Mouse (Mus musculus) left cerebral cortex, postnatal 25 days (tissue): ENCODE results near the gene Olfr1090. TPM values are rescaled to one million over a fixed set of nuclear protein-coding genes. Genes with fewer than 3 reads are reported as not detected.

Experiments
- DNase-seq, 2 experiments: peaks; one replicate each; pipeline ENCODE4 v3.0.0; 2022; ENCODE audit warnings: low spot score in 2 of 2, mixed read lengths in 1 of 2
- intact Hi-C: fragments of 180-260 bp; cut with DNase I; formaldehyde crosslinking; loops from one replicate; pipeline ENCODE4 v1.15.1; 2025
- total RNA-seq, 2 experiments: library from RNA; stranded (reverse); gene quantifications; 2 replicates each; pipeline ENCODE4 v1.2.3; 2021

Olfr1090 gene
- total RNA-seq: not detected

DNA sequence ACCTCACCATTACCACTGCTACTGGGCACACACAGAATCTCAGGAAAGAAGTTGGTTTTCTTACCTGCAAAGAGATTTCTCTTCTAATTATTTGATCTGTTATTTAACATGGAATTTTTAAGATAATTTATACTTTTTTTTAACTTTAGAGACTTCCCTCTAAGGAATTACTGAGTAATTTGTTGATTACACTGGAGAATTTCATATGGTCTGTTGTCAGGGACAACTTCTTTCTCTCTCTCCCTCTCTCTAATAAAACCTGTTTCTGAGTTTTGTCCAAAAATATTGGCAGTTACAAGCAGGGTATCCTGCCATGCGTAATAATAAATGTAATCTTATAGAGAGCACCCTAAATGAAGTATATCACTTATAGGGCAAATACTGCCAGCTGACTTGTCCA is at the start of gene Olfr1090:
Olfr1090 (minus strand) TSS at position 101 of the 400 bp plus-strand sequence.
- DNase-seq: no peak
- intact Hi-C loops: no loop called here

DNA sequence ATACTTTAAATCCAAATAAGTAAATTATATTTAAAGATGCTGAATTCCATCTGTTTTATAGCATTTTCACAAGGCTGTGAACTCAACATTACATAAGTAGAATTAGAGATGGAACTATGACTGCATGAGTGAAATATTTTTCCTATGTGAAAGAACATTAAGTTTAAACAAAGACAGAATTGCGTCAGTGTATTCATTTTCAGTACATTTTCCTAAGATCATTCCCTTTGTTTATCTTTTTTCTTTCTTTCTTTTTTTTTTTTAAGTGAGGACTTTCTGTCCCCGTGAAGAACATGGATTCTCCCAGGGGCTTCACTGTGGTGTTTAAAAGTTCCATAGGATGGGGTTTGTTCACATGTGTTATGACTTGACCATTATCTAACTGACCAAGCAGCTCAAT is 23.4 kb upstream of the Olfr1090 start, which contains the start of gene Olfr1093:
Olfr1093 (plus strand) TSS at position 301 of the 400 bp plus-strand sequence.
- DNase-seq: no peak
- intact Hi-C loops: no loop called here

DNA sequence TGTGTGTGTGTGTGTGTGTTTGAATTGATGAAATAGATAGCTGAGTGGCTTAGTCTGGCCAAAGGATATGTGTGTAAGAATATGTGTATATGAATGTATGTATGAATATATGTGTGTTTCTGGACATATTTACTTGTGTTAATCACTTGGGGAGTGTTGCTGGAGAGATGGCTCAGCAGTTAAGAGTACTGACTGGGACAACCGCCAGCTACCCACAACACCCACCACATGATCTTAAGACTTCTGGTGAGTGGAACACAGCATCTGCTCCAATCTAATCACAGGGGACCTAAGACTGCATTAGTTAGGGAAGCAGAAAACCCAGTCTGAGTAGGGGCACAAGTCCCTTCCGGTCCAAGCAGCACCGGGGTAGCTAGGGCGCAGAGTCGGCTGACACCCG is 2.3 kb upstream of the Olfr1090 start:
- peak in 1 of 2 experiments; percentile 42 for DNase-seq
- intact Hi-C loops: no loop called here

DNA sequence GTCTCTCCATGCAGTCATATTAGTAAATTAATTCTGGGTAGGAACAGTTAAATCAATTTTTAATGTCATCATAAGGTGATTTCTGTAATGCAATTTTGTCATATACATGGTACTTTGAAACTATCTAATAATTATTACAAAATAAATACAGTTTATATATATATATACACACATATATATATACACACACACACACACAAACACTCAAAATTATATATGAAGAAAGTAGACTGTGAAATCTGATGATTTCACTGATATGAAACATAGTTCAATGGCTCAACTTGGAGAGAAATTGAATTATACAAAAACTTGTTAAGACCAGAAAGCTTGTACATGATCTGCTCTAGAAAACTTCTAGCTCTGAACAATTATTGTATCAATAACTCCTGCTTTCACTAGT is 25.2 kb downstream of the Olfr1090 start, which contains the start of gene Olfr1089:
Olfr1089 (minus strand) TSS at position 101 of the 400 bp plus-strand sequence.
- no peak for DNase-seq
- intact Hi-C loops: no loop called here

Other genes with a start within 250 kb of the Olfr1090 start
- gene Olfr1079, start 216.5 kb downstream of the Olfr1090 start, total RNA-seq: not detected
- gene Olfr1080, start 200.8 kb downstream of the Olfr1090 start, total RNA-seq: not detected
- gene Olfr1082, start 160.0 kb downstream of the Olfr1090 start, total RNA-seq: not detected
- gene Olfr1084, start 119.3 kb downstream of the Olfr1090 start, total RNA-seq: not detected
- not detected for gene Olfr1085, start 97.0 kb downstream of the Olfr1090 start, total RNA-seq
- not detected for gene Olfr1086, start 78.9 kb downstream of the Olfr1090 start, total RNA-seq
- not detected for gene Olfr1087, start 60.6 kb downstream of the Olfr1090 start, total RNA-seq
- not detected for gene Olfr1089, start 25.3 kb downstream of the Olfr1090 start, total RNA-seq
- gene Olfr1093, start 23.5 kb upstream of the Olfr1090 start, total RNA-seq: not detected
- gene Olfr141, start 51.0 kb upstream of the Olfr1090 start, total RNA-seq: not detected
- gene Olfr1094, start 65.7 kb upstream of the Olfr1090 start, total RNA-seq: not detected
- gene Olfr1095, start 92.7 kb upstream of the Olfr1090 start, total RNA-seq: not detected
- not detected for gene Gm13723, start 115.8 kb upstream of the Olfr1090 start, total RNA-seq
- gene Olfr1097, start 133.2 kb upstream of the Olfr1090 start, total RNA-seq: not detected
- gene Olfr1098, start 165.6 kb upstream of the Olfr1090 start, total RNA-seq: not detected
- not detected for gene Olfr1099, start 201.7 kb upstream of the Olfr1090 start, total RNA-seq
- gene Olfr1100, start 221.0 kb upstream of the Olfr1090 start, total RNA-seq: not detected
- not detected for gene Olfr1101, start 232.2 kb upstream of the Olfr1090 start, total RNA-seq
- not detected for gene Olfr1102, start 239.4 kb upstream of the Olfr1090 start, total RNA-seq